Mouse (Mus musculus) liver, embryonic 14.5 days (tissue): ENCODE results near the gene Ephb1.

ENCODE experiments used
- CTCF ChIP-seq: IDR thresholded peaks from 2 replicates; pipeline ENCODE4 v1.5.1; 2016; ENCODE audit warnings: antibody characterized with exemption, low read depth, control low read depth
- EP300 ChIP-seq: IDR thresholded peaks from 2 replicates; pipeline ENCODE4 v1.6.1; 2016; ENCODE audit warnings: antibody characterized with exemption, low read depth

DNA sequence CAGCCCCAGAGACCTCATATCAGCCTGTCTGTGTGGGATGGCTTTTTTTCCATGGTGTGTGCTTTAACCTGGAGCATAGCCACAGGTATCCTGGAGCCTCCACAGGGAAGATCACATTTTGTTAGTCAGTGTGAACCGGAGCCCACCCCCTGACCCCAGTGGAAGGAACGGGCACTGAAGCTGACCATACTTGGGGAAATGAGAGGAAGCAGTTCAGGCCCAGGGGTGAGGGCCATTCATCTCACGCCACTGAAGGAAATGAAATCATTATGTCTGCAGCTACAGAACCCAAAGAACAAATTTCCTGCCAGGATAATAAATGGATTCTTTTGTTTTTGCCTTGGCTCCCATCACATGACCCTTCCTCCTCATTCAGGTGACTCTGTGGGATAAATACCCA lies 44.1 kb downstream of the Ephb1 start:
- TF ChIP-seq CTCF, result no peak
- no peak for TF ChIP-seq EP300
